Mouse (Mus musculus) cerebellum, adult 2 months (tissue): ENCODE results near the gene Spast. TPM values are rescaled to one million over a fixed set of nuclear protein-coding genes. Genes with fewer than 3 reads are reported as not detected.

Experiments used
- DNase-seq, 2 experiments: peaks; one replicate each; pipeline ENCODE4 v3.0.0; 2021
- H3K27ac ChIP-seq: fragments of 200-500 bp; 2 replicates; pipeline ENCODE4 v1.5.1; 2012; ENCODE audit warnings: low read length, control low read depth, inconsistent platforms; ENCODE audit not compliant: insufficient read depth
- H3K27me3 ChIP-seq: fragments of 200-500 bp; 2 replicates; pipeline ENCODE4 v1.6.1; 2012; ENCODE audit warnings: inconsistent platforms, mild to moderate bottlenecking, low read length, moderate library complexity; ENCODE audit not compliant: control insufficient read depth, insufficient read depth
- H3K4me1 ChIP-seq: fragments of 200-500 bp; 2 replicates; pipeline ENCODE4 v1.6.1; 2011; ENCODE audit warnings: low read length; ENCODE audit not compliant: control insufficient read depth, insufficient read depth
- H3K4me3 ChIP-seq: fragments of 200-500 bp; replicated peaks from 2 replicates; pipeline ENCODE3; 2011; ENCODE audit warnings: mild to moderate bottlenecking, low read depth, low read length, control low read depth; ENCODE audit not compliant: insufficient read depth
- CTCF ChIP-seq: fragments of 200-500 bp; IDR thresholded peaks from 2 replicates; pipeline ENCODE4 v1.5.1; 2011; ENCODE audit warnings: low read depth, mild to moderate bottlenecking, control low read depth, low read length, moderate library complexity, borderline replicate concordance; ENCODE audit not compliant: insufficient read depth
- POLR2A ChIP-seq: fragments of 200-500 bp; IDR thresholded peaks from 2 replicates; pipeline ENCODE4 v1.6.1; 2011; ENCODE audit warnings: low read length, control low read depth, borderline replicate concordance; ENCODE audit not compliant: insufficient read depth
- WGBS: fragments of 180-500 bp; shearing (Covaris S2); methylation state at CpG from one replicate; pipeline ENCODE4 v1.1.7; 2018; 5-methylcytosine and 5-hydroxymethylcytosine counted together
- polyA plus RNA-seq: library from polyadenylated mRNA; depleted of rRNA; stranded (reverse); fragments of >200 nt; gene quantifications from 2 replicates; pipeline ENCODE4 v1.2.3, GENCODE M21; 2012; rRNA removed

Gene Spast
- polyA plus RNA-seq, 1 experiment: 24.4 TPM

DNA sequence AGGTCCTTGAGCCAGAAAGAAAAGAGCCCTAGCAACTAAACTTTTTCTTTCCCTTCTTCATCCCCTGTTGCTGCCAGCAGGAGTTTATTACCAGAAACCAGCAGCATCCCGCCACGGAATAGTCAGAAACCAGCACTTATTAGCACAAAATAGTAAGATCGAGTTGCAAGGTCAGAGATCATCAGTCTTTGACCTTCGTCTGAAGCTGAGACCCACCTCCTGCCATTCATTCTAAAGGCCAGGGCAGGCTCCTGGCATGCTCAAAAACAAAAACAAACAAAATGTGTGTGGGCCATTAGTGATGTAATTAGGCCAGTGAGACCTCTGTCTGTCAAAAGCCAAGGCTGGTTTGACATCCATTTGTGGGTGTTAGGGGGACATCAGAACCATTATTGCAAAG lies 79.4 kb downstream of the Spast start:
- WGBS: 40% methylated on average over 4 of the region's 4 CpGs
- Histone ChIP-seq H3K4me1 (no peaks in the 10 kb centered on the region), H3K4me3 (no peak overlapping the region), H3K27ac (no peak overlapping the region), H3K27me3 (no peaks in the 10 kb centered on the region)
- DNase-seq: no peak
- TF ChIP-seq CTCF (no peak), POLR2A (no peak)

DNA sequence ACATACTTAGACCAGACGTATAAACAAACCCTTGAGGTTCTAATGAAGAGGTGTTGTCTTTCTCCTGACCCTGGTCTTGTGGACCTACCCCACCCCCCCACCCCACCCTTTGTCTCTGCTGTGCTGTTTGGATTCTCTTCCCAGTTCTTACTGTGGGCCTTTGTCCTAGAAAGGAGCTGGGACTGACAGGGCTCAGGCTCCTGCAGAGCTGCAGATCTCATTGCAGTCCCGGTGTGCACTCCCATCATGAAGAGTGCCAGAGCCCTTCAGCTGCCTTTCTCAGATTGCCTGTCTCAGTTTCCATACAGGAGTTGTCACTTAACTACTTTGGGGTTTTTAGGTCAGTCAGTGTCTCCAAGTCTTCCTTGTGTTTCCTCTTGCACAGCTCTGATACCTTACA lies 81.9 kb downstream of the Spast start:
- Histone ChIP-seq H3K27ac (no peak overlapping the region), H3K4me3 (no peak overlapping the region), H3K4me1 (no peaks in the 10 kb centered on the region), H3K27me3 (no peaks in the 10 kb centered on the region)
- no peak for TF ChIP-seq CTCF
- no peak for TF ChIP-seq POLR2A
- 32% methylated on average over 2 of the region's 2 CpGs for WGBS
- no peak for DNase-seq

DNA sequence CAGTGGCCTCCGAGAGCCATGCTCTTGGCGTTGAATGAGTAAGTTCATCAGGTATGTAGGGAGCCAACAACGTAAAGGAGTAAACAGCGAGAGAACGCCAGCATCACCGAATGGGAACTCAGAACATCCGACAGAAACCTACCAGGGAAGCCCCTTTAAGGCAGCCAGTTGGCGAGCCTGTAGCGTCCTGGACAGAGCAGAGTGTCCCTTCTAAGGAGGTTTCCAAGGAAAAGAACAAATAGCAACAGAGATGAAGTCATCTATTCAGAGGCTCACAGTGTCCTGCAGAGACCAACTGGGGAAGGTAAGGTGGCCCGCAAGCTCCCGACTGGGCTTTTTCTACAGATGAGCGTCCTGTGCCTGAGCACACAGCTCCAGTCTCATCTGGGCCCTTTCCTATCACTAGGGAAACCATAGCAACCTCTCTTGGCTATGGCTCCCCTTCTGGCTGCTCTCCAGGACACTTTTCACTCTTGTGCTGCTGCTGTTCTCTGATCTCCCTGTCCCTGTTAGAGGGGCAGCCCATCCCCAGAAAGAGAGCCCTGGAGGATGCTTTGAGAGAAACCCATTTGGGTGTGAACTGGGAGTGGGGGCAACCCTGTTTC lies 85.7 kb downstream of the Spast start:
- Histone ChIP-seq H3K4me3 (no peak overlapping the region), H3K27me3 (no peaks in the 10 kb centered on the region), H3K27ac (no peak overlapping the region), H3K4me1 (no peaks in the 10 kb centered on the region)
- DNase-seq: peak in 1 of 2 experiments; percentile 13
- TF ChIP-seq CTCF (no peak), POLR2A (no peak)
- 18% methylated on average over 12 of the region's 12 CpGs for WGBS

DNA sequence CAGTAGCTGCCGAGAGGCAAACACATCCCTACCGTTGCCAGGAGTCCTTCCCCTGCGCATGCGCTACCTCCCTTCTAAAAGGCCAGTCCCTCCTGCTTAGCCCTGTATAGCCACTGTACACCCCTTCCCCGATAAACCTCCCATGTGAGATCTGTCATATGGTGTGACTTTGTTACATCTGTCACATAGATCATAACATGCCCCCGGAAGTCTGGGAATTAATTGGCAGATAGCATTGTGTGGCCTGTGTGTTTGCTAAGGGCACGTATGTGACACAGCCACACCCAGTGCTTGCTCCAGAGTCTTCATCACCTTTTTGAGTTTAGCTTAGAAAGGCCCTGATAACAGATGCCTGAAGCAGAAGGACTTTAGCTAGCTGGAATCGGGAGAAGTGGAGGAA lies 91.3 kb downstream of the Spast start:
- Histone ChIP-seq H3K4me1 (no peaks in the 10 kb centered on the region), H3K4me3 (no peak overlapping the region), H3K27me3 (no peaks in the 10 kb centered on the region), H3K27ac (no peak overlapping the region)
- 82% methylated on average over 8 of the region's 8 CpGs for WGBS
- DNase-seq: no peak
- TF ChIP-seq CTCF (no peak), POLR2A (no peak)

DNA sequence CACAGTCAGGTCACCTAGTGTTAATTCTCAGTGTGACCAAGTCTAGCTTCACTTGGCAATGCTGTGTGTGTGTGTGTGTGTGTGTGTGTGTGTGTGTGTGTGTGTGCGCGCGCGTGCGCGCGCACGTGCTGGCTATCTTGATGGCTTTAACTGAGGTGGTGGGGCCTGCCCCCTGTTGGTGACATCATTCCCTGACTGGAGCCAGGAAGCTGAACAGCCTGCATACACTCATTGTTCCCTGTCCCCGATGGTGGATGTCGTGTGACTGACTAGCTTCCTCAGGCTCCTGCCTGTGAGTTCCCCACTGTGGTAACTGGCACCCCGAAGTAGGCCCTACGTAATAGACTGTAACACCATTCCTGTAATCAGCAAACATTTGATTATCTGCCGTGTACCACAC lies 92.7 kb downstream of the Spast start:
- Histone ChIP-seq H3K4me1 (no peaks in the 10 kb centered on the region), H3K27me3 (no peaks in the 10 kb centered on the region), H3K27ac (no peak overlapping the region), H3K4me3 (no peak overlapping the region)
- TF ChIP-seq POLR2A: no peak
- TF ChIP-seq CTCF: no peak
- no peak for DNase-seq
- 60% methylated on average over 13 of the region's 13 CpGs for WGBS

DNA sequence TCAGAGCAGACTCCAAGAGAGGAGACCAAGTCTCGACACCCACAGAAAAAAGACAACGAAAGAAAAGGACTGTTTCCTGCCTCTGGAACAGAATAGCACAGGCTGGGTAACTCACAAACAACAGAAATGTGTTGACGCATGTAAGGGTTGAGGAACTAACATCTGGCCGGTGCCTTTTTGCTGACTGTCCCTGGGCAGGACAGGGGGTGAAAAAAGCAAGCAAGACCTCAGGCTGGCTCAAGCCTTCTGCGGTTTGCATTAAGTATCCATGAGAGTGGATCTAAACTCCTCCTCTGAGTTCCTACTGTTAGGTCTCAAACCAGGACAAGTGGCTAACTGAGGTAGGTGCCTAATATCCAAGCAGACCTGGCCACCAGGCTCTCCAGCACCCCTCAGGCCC lies 93.8 kb downstream of the Spast start:
- TF ChIP-seq POLR2A (no peak), CTCF (no peak)
- WGBS: 88% methylated on average over 5 of the region's 5 CpGs
- H3K27ac ChIP-seq: no peak overlapping the region
- DNase-seq: no peak
- H3K4me1 ChIP-seq: no peaks in the 10 kb centered on the region
- no peaks in the 10 kb centered on the region for H3K27me3 ChIP-seq
- H3K4me3 ChIP-seq: no peak overlapping the region

DNA sequence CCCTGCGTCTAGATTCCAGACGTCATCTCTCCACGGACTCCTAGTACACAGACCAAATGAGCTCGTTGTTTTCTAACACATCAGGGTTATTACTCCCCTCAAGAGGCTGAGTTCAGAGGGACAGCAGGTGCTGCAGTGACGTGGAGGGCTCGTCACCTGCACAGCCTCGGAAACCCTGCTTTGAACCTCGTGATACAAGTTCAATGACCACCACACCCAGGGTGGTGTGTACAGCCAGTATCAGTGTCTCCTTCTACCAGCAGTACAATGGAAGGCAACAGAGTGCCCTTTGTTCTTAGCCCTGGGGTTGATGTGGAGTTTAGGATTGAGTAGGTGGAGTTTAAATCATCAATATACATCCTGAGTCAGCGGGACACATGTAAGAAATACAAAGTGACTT lies 99.0 kb downstream of the Spast start:
- H3K4me1 ChIP-seq: no peaks in the 10 kb centered on the region
- DNase-seq: no peak
- no peak overlapping the region for H3K27ac ChIP-seq
- no peak for TF ChIP-seq POLR2A
- no peak for TF ChIP-seq CTCF
- no peaks in the 10 kb centered on the region for H3K27me3 ChIP-seq
- H3K4me3 ChIP-seq: no peak overlapping the region
- WGBS: 83% methylated on average over 9 of the region's 9 CpGs

DNA sequence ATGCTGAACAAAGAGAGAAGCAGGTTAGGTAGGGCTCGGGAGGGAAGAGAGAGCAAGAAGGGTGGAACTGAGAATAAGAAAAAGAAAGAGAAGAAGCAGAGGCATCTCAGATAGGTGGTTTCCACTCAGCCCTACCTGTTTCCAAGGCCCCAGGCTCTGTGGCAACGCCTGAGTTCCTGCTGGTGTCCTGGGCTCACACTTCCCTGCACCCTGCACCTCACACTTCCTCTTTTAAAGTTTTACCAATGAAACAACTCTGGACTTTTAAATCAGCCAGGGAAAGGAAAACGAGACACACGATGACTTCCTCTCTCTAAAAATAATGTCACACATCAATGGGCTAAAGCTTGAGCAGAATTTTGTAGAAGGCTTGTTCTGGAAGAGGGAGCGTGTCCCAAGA lies 101.7 kb downstream of the Spast start:
- no peak for DNase-seq
- 76% methylated on average over 5 of the region's 5 CpGs for WGBS
- TF ChIP-seq CTCF: no peak
- no peak for TF ChIP-seq POLR2A
- H3K27ac ChIP-seq: no peak overlapping the region
- no peaks in the 10 kb centered on the region for H3K4me1 ChIP-seq
- H3K4me3 ChIP-seq: no peak overlapping the region
- no peaks in the 10 kb centered on the region for H3K27me3 ChIP-seq

Other genes with a start within 250 kb of the Spast start
- gene Memo1, start 43.5 kb upstream of the Spast start, polyA plus RNA-seq: 32.8 and 33.0 TPM in 2 replicates
- gene Dpy30, start 15.0 kb upstream of the Spast start, polyA plus RNA-seq: 81.3 and 91.6 TPM in 2 replicates
- 23.0 and 24.8 TPM in 2 replicates for gene Slc30a6, start 56.6 kb downstream of the Spast start, polyA plus RNA-seq
- gene Nlrc4, start 120.2 kb downstream of the Spast start, polyA plus RNA-seq: 0.03 and 0.13 TPM in 2 replicates
- gene Yipf4, start 150.5 kb downstream of the Spast start, polyA plus RNA-seq: 52.0 and 58.0 TPM in 2 replicates
- gene Birc6, start 189.3 kb downstream of the Spast start, polyA plus RNA-seq: 120 and 127 TPM in 2 replicates